Mouse (Mus musculus) right cerebral cortex, postnatal 14 days (tissue): ENCODE data around the gene Hist1h4j.

ENCODE experiments used
- DNase-seq: peaks from one replicate; pipeline ENCODE4 v3.0.0; 2022

Gene Hist1h4j

DNA sequence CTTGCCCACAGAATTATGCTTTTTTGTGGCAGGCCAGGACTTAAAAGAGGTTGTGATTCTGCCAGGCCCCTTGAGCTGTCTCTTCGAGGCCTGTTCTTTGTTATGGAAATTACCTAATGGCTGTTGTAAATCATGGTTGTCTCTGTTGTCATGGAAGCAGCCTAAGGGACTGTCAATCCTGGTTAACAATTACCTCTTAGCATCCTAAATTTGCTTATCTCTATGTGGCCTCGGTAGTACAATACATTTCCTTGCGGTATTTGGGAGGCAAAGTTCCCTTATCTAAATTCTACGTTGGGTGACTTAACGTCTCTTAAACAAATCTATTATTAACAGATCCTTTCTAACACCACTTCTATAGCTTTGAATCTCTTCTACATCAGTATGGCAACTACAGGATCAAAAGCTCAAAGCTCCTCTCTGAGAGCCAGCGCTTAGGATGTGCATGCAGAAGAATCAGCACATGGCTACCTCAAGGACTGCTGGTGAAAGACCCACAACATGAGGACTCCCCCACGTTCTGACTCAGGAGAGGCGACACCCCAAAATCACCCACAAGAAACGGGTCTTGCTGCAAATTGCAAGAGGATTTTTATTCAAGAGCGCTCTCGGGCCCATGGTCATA lies 6.8 kb upstream of the Hist1h4j start:
- no peak for DNase-seq

DNA sequence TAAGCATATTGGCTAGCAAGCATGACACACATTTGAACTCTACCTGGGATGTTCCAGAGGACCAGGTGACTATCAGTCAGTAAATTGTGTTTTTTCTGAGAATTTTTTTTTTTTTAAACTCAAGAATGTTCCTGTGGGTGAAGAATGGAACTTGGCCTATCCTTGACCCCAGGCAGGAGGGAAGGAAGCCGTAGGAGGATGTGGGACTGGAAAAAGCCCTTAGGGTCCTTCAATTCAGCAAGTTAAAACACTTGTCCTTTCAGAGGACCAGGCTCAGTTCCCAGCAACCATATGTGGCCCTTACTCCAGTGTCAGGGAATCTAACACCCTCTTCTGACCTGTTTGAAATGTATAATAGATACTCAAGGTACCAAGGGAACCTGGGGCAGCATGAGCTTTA lies 5.3 kb upstream of the Hist1h4j start:
- DNase-seq = no peak

DNA sequence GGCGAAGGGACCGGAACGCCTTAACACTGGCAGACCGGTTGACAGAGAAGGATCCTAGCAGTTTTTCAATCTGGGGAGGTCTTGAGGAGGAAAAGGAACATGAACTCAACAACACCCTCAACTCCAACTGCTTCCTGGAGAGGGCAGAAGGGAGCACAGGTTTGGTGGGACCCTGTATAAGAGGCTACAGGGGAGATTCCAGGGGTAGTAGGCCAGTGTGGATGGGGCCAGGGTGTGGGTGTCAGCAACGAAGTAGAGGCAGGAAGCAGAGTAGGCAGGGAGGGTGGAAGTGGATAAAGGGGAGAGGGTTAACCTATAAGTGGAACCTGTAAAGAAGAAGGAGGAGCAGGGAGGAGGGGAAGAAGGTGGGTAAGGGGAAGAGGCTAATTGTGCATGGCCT lies 1.4 kb upstream of the Hist1h4j start:
- DNase-seq = no peak

DNA sequence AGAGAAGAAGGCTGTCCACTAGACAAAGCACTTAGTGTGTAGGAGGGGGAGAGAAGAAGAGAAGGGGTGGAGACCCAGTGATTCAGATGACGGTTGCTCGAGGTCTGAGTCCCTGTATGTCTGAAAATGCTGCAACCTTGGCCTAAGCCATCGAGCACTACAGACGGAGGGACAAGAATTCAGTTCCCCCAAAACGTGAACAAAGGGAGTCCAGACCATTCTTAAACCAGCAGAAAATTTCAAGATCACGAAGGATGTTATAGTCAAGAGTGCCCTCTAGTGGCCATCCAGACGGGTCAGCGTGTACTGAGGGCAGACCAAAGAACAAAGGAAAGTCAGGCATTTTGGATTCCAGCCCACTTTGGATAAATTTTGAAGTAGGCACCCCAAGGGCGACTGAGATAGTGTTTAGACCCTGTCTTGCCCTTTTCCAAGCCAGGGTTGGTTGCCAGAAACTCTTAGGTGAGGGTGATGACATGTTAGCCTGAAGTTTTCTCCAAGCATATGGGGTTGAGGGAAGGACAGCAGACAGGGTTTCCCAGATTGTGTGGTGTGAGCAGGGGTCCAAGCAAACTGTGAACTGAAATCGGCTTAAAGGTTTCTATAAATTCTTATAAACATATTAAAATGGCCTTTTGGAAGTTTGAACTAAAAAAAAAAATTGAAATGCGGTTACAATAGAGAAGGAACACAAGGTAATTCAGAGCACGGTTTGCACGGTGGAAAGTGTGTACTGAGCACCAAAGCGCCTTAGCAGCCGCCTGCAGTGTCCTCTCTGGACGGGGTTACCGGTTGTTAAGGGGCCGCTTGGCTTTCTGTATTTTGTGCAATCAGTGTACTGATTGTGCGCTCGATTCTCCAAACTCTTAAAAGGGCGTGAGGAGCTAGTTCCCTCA lies 606 bp upstream of the Hist1h4j start:
- DNase-seq = peak; percentile 55

DNA sequence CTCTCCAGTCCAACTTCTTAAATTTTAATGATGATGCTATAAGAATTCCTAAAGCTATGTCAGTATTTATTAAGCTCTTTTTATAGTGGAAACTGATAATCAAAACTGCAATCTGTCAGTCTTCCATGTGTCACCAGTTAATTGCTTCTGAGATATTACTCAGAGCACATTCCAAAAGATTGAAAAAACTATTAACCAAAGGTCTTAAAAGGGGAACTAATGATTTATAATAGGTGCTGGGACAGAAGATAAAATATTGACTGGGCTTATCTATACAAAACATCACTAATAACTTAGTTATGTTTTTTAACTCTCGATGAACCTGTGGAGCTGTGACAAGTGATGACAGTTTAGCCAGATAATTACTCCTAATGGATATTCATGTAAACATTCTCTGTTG lies 10.1 kb downstream of the Hist1h4j start:
- no peak for DNase-seq

DNA sequence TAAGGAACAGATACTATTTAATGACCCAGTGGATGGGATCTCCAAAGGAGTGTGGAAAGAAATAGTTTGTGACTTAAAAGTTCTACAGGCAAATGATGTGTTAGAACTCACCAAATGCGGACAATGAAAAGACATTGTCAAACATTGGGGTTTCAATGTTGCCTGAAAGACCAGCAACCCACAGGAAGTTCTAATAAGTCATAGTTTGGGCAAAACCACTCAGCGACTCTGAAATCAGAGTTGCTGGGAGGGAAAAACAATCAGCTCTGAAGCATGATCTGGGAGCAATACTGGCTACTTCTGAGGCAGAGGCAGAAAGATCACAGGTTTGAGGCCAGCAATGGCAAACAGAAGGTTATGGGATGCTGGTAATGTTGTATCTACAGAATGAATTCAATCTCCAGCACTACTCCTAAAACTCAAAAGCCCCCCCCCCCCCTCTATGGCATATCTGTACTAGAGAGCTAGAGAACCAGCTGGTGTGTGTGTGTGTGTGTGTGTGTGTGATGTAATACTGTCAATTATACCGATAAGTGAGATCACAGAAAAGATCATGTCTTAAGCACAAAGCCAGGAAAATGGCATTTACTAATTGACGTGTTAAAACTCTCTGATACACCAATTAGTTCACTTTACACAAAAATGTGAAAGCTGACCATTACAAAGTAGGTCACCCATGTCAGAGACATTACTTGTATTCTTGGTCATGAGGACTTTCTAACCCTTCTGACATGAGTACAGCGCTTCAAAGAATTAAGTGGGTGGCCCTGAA lies 14.7 kb downstream of the Hist1h4j start:
- no peak for DNase-seq

DNA sequence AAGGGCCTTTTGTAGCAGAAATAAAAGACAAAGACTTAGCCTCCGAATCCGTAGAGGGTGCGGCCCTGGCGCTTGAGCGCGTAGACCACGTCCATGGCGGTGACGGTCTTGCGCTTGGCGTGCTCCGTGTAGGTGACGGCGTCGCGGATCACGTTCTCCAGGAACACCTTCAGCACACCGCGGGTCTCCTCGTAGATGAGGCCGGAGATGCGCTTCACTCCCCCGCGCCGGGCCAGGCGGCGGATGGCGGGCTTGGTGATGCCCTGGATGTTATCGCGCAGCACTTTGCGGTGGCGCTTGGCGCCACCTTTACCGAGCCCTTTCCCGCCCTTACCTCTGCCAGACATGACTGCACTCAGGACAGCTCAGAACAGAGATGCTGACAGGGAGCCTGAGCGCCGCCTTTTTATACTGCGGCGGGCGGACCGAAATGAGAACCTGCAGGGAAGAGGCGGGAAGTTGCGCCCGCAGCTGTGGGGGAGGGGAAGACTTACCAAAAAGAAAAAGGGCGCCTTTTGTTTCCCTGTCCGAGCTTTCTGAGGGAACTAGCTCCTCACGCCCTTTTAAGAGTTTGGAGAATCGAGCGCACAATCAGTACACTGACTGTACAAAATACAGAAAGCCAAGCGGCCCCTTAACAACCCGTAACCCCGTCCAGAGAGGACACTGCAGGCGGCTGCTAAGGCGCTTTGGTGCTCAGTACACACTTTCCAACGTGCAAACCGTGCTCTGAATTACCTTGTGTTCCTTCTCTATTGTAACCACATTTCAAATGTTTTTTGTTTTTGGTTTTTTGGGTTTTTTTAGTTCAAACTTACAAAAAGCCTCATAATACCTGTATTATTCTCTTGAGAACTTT lies 15.5 kb downstream of the Hist1h4j start, which contains the start of gene Hist1h4k:
Hist1h4k (minus strand) TSS at position 347 of the 859 bp plus-strand sequence.
- DNase-seq = peak; percentile 91

DNA sequence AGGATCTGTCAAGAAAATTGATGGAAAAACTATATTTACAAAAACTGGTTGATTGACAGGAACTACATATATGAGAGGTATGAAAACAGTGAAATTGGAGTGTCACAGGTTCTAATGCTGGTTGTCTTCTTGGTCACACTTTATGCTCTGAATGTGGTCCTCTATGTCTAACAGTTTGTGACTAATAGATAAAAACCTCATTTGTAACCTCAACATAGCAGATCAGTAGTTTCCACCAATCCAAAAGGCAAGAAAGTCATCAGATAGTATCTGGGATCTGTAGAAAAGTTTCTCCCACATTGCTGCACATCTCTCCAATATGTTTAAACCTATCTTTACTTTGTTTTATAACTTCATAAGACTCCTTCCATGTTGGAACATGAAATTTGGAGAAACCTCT lies 16.6 kb downstream of the Hist1h4j start:
- DNase-seq = no peak

DNA sequence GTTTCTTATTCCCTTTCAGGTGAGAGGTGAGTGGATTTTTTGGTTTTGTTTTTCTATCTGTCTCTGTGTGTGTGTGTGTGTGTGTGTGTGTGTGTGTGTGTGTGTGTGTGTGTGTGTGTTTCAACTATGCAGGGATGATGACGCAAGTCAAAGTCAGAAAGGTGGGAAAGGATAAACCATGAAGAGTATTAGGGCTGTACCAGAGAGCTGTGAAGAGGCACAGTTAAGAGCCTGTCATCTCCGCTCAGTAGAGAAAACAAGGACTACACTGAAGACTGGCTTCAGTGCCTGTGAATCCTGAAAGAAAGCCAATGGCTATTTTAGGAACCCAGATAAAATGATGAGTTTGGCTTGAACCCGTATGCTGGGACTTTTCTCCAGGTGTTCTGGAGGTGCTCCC lies 17.0 kb downstream of the Hist1h4j start:
- no peak for DNase-seq

DNA sequence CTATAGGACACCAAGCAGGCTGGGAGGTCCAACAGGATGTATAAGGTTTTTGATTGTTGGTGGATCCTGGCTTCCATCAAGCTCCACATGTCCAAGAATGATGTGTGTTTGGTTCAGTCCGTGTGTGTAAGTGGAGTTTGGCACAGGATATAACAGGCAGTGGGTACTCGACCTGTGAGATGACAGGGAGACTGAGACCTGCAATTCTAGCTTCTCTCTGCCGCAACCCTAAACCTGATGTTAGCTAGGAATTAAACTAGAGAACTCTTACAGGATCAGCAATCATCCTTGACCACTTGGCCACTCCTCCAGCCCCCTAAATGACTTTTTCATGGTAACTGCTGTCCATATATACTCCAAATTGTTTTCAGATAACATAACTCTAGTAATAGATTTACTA lies 17.5 kb downstream of the Hist1h4j start:
- no peak for DNase-seq

DNA sequence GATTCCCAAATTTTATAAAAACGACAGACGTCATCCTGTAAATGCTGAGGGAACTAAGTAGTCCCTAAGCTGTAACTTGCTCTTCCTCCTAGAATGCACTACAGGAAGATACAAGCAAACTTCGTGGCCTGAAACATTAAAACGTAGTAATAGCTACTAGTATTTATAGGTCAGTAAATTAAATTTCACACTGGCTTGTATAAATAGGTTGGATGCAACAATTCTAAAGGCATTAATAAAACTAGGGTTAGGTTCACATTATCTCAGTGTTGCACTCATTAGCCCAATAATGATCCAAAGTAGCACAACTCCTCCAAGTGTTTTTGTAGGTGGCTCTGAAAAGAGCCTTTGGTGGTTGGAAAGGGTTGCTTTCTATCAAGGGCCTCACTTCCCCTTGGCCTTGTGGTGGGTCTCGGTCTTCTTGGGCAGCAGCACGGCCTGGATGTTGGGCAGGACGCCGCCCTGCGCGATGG lies 18.2 kb downstream of the Hist1h4j start:
- no peak for DNase-seq

DNA sequence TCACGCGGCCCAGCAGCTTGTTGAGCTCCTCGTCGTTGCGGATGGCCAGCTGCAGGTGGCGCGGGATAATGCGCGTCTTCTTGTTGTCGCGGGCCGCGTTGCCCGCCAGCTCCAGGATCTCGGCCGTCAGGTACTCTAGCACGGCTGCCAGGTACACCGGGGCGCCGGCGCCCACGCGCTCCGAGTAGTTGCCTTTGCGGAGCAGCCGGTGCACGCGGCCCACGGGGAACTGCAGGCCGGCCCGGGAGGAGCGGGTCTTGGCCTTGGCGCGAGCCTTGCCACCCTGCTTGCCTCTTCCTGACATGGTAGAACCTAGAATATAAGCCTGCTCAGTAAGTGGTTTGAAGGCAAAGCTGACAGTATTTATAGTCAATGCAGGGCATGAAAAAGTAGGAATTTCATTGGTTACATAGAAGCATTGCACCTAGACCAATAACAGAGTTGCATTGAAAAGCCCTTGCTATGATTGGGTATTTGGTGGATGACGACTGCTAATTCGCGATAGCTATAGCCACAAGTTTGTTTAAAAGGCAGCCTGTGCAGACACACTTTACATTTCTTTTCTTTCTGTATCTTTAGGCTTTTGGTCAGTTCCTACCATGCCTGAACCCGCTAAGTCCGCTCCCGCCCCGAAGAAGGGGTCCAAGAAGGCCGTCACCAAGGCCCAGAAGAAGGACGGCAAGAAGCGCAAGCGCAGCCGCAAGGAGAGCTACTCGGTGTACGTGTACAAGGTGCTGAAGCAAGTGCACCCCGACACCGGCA lies 18.8 kb downstream of the Hist1h4j start, which contains the start of the genes Hist1h2ak and Hist1h2bn:
Hist1h2ak (minus strand) TSS at position 304 of the 762 bp plus-strand sequence.
Hist1h2bn (plus strand) TSS at position 600 of the 762 bp plus-strand sequence.
- peak; percentile 19 for DNase-seq

DNA sequence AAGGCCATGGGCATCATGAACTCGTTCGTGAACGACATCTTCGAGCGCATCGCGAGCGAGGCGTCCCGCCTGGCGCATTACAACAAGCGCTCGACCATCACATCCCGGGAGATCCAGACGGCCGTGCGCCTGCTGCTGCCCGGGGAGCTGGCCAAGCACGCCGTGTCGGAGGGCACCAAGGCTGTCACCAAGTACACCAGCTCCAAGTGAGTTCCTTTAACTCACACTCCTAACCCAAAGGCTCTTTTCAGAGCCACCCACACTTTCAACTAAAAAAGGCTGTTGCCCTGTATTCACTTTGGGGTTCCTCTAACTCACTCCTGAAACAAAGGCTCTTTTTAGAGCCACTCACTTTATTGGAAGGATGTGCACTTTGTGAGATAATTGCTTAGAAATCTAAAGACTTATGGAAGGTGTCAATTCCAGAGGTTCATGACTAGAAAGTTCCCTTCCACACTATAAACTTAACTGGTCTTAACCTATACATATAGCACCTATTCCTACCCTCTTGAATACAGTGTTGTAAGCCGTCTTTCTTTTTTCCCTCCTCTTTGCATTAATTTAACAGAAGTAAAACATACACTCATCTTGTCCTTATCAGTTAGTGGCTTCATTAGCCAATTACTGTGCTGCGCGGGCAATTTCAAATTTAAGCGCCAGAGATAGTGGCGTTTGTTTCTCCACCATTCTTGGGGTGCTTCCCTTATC lies 19.6 kb downstream of the Hist1h4j start:
- peak; percentile 29 for DNase-seq

DNA sequence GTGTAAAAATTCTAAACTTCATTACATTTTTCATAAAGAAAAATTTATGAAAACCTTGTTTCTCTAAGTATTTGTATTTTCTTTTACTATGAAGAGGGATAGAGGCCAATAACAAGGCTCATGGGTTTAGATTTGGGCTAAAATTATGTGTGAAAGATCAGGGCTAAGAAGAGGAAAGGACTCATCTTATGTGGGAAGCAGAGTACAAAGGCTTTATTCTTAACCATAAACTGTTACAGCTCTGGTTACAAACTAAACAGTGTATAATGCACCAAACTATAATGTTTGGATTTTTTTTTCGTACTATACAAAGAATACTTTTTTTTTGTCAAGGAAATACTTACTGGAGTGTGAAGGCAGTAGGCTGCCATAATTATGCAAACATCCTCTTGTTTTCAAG lies 20.8 kb downstream of the Hist1h4j start:
- DNase-seq = no peak

DNA sequence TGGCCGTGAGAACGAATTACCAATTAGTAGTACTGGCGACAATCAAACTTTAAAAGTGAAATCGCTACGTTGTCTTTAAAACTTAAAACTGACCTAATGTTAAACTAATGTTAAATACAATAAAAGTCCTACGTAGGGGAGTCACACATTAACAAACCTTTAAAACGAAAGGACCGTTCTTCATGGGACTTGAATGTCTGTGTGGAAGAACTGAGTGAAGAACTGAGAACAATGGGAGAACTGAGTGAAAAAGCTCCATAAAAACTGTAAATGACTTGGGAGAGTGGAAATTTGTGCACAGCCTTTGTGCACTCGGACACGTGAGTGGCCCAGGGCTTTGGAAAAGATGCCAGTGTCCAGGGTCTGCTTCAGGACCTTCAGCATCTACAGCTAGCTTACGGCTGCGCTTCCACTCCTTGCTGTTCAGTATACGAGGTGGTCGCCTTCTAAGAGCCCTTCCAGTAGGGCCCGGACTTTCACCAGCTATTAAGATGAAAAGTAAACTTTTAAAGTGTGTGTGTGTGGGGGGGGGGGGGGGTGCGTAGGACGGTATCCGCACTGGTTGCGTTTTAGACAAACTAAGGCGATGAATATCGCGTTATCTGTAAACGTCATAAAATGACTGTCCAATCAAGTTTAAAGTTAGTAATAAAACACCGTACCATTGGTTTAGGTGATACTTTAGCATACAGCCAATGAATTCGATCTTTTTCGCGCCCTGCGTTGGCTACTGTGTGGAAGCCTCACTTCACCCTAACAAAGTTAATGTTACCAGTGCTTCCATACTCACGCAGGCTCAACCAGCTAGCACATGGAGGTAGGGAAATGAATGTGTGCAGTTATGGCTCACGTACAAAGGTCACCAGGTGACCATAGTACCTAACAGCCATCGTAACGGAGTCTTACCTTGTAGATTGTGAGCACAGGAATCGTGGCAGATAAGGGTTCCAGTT lies 44.2 kb downstream of the Hist1h4j start:
- DNase-seq = peak; percentile 61

DNA sequence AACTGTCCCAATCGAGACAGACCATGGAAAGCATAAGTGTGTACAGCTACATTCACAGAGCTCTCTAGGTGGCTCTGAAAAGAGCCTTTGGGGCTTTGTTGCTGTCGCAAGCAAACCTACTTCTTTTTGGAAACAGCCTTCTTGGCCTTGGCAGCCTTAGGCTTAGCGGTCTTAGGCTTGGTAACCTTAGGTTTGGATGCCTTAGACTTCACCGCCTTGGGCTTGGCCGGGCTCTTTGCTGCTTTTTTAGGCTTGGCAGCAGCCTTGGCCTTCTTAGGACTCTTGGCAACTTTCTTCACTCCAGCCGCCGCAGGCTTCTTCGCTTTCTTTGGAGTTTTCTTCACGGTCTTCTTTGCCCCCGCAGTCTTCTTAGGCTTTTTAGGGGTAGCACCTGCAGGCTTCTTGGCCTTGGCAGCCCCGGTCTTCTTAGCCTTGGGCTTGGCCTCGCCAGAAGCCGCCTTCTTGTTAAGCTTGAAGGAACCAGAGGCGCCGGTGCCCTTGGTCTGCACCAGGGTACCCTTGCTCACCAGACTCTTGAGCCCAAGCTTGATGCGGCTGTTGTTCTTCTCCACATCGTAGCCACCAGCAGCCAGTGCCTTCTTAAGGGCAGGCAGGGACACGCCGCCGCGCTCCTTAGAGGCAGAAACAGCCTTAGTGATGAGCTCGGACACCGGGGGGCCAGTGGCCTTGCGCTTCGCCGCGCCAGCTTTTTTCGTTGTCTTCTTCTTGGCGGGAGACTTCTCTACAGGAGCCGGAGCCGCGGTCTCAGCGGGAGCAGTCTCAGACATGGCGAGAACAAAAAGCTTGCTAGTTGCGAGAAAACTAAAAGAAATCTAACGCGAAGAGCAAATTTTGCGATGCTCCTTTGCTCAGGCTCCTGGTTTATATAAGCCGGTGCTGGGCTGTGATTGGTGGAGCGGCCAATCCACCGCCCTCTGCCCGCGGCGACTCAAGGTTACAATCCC lies 45.2 kb downstream of the Hist1h4j start, which contains the start of gene Hist1h1b:
Hist1h1b (minus strand) TSS at position 859 of the 965 bp plus-strand sequence.
- peak; percentile 19 for DNase-seq

DNA sequence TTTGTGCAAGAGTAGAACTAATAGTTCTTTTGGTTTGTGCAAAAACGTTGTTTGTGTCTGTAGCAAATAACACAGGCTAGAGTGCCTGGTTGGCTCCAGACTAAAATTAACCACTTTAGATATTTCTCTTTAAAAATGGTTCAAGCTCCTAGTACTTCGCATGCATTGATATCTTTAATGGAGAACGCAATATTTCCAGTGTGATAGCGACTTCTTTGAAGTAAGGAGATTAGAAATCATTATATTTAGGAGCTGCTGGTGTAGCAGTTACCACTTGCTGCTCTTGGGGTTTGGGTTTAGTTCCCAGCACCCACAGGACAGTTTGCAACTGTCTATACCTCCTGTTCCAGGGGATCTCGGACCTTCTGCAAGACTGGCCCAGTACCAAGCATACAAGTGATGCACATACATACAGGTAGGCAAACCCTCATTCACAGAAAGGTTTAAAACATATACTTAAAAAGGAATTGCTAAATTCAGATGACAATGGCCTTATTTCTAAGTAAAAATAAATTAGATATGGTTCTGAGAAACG lies 46.2 kb downstream of the Hist1h4j start:
- no peak for DNase-seq

DNA sequence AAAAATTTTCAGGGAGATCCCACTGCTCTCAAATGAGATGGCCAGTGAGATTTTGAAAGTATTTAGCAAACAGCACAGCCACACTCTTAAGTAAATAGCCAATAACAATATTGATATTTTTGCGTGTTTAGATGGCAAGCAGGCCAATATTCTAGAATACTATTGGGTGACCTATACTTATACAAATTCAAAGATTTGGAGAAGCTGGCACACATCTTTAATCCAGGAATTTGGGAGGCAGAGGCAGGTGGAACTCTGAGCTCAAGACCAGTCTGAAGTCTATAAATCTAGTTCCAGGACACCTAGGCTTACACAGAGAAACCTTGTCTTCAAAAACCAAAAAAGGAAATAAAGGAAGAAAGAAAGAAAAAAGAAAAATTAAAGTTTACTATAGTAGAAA lies 46.8 kb downstream of the Hist1h4j start:
- DNase-seq = no peak
